Mouse (Mus musculus) liver, embryonic 18 days (tissue): ENCODE data around the gene Fam173b. TPM values are rescaled to one million over a fixed set of nuclear protein-coding genes. Genes with fewer than 3 reads are reported as not detected.

Experiments
- polyA plus RNA-seq: library from polyadenylated mRNA; depleted of rRNA; stranded (reverse); fragments of >200 nt; gene quantifications from 2 replicates; pipeline ENCODE4 v1.2.3, GENCODE M21; 2012; rRNA removed

Gene Fam173b
- 8.3 and 8.5 TPM in 2 replicates for polyA plus RNA-seq

GRCm38 (mm10) chr15:31601646-31602374 lies at the start of gene Fam173b, which contains the start of gene Cct5:
Gene Fam173b, plus strand, starts transcription at chr15:31601852.
Gene Cct5, minus strand, starts transcription at chr15:31601804.

GRCm38 (mm10) chr15:31565184-31565583 lies 36.5 kb upstream of the Fam173b start, which contains the start of gene Cmbl:
Gene Cmbl, plus strand, starts transcription at chr15:31565389.

Other genes starting within 250 kb of the Fam173b start
- 0.75 and 1.0 TPM in 2 replicates for gene Ankrd33b, start 234.1 kb upstream of the Fam173b start, polyA plus RNA-seq
- 2.2 and 3.4 TPM in 2 replicates for gene Ropn1l, start 148.1 kb upstream of the Fam173b start, polyA plus RNA-seq
- 10.2 and 12.5 TPM in 2 replicates for gene March6, start 70.8 kb upstream of the Fam173b start, polyA plus RNA-seq
- 55.5 and 73.6 TPM in 2 replicates for gene Cmbl, start 36.5 kb upstream of the Fam173b start, polyA plus RNA-seq
- 123 and 127 TPM in 2 replicates for gene Cct5, start within 50 bp of the Fam173b start, polyA plus RNA-seq